Mouse (Mus musculus) kidney, adult 18-20 months (tissue): ENCODE measurements around the gene Ntrk2.

Experiments used
- DNase-seq: peaks from one replicate; pipeline ENCODE4 v3.0.0; 2021

Ntrk2 gene

DNA sequence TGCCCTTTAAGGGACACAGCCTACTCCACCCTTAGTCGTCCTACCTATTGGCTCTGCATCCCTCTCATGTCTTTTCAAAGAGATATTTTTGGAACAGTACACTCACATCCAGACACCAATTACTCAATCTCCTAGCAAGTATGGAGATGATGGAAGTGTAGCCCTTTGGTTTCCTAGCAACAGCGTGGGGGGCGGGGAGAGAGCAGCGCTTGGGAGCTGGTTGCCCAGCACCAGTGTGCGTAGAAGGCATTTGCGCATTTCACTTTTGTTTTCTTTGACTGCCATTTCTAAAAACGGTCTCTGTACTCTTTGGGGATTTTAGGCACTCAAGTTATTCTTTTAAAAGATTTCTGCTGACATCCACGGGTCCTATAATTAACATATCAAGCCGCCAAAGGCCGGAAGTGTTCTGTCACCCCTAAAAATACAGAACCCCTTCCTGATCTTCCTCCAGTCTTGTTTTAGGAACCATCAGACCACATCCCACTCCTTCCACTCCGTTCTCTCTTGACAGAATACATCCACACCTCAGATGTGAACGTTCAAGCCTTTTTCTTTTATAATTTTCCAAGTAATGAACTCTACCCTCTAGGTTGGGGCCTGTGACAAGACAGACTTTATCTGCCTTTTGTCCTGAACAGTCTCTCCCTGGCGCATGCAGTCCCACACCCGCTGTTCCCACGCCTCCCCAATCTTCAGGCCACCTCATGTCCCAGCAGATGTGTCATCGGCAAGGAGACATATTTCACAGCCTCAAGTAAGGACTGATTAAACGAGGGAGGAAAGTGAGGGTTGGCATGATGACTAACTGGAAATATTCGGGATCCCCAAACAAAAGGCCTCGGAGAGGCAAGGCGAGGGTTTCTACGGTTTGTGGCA is 339.5 kb downstream of the Ntrk2 start:
- no peak for DNase-seq

DNA sequence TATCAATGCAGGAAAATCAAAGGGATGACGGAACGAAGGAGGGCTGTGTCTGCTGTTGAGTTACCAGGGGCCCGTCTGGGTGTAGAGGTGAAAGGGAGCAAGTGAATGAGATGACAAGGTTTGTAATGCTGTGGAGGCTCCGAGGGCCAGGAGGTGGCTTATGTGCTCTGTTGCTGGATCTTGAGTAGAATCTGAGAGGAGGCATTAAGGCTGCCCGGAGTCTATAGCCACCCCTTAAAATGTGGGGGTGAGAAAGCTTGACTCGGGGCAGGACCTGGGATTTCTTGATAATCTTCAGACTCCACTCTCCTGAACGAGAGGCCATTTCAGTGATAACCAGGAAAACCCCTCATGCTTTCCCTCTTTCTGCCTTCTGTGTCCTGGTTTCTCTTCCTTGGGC is 340.2 kb downstream of the Ntrk2 start:
- no peak for DNase-seq

DNA sequence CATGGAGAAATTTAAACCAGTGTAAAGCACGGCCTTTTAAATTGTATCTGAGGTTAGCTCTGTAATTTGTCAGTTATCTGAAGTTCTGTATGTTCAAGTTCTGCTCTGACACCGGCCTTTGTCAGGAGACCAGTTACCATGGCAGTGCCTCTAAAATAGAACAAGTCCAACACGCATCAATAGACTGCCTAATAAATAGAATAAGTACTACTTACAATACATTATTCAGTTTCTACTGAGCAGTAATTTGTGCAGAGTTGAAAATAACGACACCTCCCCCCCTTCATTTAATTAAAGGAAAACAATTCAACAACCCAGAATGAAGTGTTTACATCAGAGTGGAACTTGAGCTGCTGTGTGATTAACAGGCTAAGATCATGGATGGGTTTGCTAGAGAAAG is 341.6 kb downstream of the Ntrk2 start:
- no peak for DNase-seq

DNA sequence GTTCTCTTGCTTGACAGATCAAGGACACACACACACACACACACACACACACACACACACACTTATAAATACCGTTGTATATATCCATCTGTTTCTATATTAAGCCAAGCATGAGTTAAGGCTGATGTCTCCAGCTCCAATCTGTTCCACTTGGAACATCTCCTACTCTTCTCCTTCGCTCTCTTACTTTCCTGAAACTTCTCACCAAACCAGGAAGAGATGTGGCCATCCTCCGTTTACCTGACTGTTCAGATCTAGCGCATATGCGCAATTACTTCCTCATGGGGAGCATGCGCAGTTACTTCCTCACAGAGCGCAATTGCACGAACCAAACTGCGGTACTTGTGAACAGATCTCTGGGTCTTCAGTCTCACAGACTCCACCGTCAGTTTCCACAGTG is 342.4 kb downstream of the Ntrk2 start:
- no peak for DNase-seq

DNA sequence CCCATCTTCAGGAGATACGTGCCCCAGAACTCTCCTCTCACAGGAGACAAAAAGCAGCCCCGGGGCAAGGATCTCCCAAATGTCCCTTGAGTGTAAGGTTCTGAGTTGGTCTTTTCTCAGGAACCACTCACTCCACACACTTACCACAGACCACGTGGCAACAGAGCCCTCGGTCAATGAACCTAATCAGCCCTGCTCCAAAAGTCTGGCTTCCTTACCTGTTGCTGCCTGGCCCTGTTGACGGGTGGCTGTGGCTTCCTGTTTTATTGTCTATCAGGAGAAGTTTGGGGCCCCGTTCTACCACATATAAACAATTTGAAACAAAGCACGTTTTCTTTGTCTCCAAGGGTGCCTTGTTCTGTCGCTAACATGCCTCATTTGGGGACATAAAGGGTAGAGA is 357.6 kb downstream of the Ntrk2 start:
- DNase-seq, result no peak

DNA sequence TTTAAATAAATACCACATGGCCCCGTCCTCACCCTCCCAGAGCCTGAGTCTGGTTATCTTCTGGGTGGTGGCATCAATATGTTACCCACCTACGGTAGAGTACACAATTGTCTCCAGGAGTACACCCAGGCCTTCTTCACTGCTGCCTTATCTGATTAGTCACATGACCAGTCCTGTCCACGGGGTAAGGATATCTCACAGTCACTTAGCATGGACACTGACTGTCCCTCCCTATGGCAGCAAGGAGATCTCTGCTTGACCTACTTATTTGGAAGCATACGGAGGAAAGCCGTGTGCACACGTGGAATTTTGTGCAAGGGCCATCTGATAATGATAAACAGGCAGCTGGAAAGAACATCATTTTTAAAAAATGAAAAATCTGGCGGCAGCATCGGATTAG is 367.5 kb downstream of the Ntrk2 start:
- DNase-seq, result no peak

DNA sequence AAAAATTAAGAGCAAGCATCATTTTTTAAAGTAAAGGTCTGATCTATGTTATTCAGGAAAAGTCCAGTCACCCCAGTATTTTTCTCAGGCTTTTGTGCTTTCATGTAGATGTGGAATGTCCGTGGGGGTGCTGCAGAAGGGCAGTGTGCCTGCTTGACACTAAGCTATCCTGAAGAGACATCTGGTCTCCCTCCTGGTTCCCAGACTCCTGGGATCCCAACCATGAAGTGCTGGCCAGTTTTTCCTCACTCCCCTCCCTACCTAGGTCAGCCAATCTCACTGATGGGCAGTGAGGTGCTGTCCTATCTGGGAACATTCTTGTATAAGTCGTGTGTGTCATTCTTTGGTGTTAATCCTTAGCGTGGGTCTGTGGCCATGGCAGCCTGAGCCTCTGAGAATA is 369.7 kb downstream of the Ntrk2 start:
- no peak for DNase-seq

DNA sequence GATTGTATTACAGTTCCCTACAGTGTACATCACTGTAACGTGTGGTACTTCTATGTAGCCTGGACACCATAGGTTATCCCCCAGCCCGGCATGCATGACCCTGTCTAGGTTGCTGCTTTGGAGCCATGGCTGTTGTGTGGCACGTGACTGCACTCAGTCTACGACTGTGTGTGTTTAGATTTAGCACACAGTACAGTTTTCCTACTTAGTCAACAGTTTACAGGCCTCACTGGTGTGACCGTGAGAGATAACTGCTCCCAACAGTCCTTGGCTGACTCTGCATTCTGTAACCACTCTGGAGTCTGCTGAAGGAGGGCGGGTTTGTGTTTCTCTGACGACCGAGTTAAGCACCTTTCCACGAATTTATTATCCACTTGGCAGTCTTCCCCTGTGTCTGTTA is 370.1 kb downstream of the Ntrk2 start:
- DNase-seq, result no peak

DNA sequence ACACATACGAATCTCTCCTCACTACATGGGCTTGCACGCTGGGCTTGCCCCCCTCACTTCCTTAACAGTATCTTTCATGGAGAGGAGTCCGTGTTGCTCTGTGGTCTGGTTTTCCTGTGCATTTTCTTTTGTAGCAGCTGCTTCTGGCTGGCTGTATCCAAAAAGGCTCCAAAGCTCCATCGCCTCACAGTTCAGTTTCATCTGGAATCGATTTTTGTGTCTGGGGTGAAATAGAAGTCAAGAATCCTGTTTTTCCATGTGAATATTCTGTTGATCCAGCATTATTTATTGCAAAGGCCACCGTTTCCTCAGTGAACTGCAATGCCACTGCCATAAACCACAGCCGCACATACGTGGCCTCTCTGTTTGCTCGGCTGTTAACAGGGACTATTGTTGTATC is 370.6 kb downstream of the Ntrk2 start:
- no peak for DNase-seq

DNA sequence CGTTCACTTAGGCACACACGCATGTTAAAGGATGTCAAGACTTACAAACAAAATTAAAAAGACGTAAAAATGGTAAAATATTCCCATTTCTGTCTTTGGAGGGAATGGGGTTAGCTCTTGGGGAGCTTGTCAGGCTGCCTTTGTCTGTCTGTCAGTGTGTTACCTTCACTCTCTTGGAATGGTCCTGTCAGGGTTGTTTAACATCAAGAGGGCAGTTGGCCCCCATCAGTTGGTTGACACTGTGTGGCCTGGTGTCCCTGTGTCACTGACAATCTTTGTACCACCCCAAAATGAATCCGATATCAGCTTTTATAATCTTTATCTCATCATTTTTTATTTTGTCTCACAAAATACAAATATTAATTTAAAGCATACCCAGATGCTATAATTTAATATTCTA is 373.6 kb downstream of the Ntrk2 start:
- no peak for DNase-seq

DNA sequence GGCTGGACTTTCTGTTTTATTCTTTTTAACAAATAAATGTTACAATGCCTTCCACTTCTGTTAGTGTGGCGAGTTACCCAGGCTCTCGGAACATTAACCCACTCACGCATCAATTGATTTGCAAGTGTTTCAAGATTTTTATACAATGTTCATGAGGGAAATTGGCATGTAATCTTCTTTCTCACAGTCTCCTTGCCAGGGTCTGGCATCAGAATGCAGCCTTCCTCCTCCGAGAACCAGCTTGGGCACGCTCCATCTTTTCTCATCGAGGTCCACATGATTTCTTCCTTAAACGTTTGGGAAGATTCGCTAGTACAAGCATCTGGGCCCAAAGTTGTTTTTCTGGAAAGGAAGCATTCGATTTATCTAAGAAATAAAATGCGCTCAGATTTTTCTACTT is 374.4 kb downstream of the Ntrk2 start:
- no peak for DNase-seq

DNA sequence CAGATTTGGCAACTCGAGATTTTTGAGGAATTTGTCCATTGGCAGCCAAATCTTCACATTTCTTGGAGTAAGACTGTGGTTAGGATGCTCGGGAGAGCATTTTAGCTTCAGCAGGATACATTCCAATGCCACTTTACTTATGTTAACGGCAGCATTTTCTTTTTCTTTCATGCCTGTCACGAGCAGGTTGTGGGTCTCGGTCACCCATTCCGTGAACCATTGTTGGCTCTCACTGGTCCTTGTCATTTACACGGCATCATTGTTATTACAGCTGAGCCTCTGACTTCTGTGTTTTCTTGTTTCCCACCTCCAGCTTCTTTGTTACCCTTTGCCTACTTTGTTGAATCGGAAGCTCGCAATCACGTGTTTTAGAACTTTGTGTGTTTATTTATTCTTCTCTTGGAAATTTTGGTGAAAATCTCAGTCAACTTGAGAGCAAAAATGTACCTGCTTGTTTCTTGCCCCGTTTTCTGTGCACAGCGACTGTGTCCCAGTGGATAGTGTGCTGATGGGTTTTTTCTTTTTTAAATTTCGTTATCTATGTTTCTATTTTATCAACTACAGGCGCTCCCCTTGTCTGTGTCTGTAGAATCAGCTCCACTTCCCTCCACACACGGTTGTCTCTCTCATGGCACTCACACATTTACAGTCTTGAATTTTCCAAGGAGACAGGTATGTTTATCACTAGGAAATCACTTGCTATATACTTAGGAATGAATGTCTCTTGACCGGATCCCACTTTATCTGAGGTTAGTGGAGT is 375.0 kb downstream of the Ntrk2 start:
- no peak for DNase-seq

DNA sequence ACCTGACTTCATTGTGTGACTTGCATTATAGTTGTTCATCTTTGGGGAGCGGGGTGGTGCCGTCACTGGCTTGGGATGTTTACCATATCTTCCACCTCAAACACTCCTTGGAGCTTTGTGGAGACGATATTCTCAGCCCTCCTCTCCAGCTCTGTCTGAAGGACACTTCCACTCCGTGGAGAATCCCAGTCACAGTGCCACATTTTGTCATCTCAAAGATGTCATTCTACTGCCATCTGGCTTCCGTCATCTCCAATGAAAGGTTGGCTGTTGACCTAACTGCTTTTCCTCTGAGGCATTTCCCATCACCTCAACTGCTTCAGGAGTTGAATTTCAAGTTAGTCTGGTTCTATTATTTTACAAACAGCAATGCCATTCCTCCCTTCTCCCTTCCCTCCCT is 376.3 kb downstream of the Ntrk2 start:
- no peak for DNase-seq
